ENCODE assay signal across 19 mouse cellular contexts in the genomic region with DNA sequence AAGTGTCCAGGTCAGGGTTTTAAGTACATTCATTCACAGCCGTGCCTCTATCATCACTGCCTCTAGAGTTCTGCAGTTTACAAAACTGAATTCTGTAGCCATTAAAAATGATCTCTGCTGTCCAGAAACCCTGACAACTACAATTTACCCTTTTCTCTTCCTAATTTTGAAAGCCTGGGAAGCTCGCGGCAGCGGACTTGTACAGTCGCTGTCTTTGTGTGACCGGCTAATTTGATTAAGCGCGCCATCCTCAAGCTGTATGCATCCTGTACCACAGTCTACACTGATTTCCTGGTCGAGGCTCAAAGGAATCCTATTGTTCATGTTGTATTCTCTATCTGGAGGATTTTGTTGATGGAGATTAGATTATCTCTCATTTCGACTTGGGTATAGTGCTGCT.
DNase-seq lines count a peak whose midpoint lies in the region; ATAC-seq and TF ChIP-seq lines count a peak whose summit lies in the region.
"Had no signal": no experiment of that assay in that cellular context is flagged by ENCODE, and none has a peak within 500 bp of the region (broad histone marks: within the 10 kb centered on the region; RNA-seq: fewer than 3 reads in every experiment).

No protein-coding gene starts in this region.

- no peak overlapping the region for H3K4me3 ChIP-seq in hindbrain, embryonic 11.5 days (ENCODE audit: low read depth, low read length)
- H3K4me3 ChIP-seq in neural tube, embryonic 12.5 days, result no peak overlapping the region
- no peak overlapping the region for H3K4me3 ChIP-seq in forebrain, embryonic 13.5 days
- H3K4me3 ChIP-seq: forebrain, embryonic 15.5 days; heart, embryonic 12.5 days; limb, embryonic 10.5 days; stomach, embryonic 15.5 days had no signal

- H3K27ac ChIP-seq in hindbrain, embryonic 11.5 days (ENCODE audit: low read depth, low read length), result no peak overlapping the region
- no peak overlapping the region for H3K27ac ChIP-seq in neural tube, embryonic 12.5 days
- H3K27ac ChIP-seq in forebrain, embryonic 13.5 days, result no peak overlapping the region
- H3K27ac ChIP-seq: forebrain, embryonic 15.5 days; limb, embryonic 10.5 days; stomach, embryonic 15.5 days had no signal

- no peak for ATAC-seq in hindbrain, embryonic 11.5 days (ENCODE audit: low FRiP score)
- no peak for ATAC-seq in neural tube, embryonic 12.5 days (ENCODE audit: low FRiP score, low read depth)
- no peak for ATAC-seq in forebrain, embryonic 13.5 days
- ATAC-seq: forebrain, embryonic 15.5 days had no signal

- TF ChIP-seq POLR2A in brain, embryonic 14.5 days (IDR thresholded peaks at IDR 0.05; ENCODE audit: borderline replicate concordance, extremely low read depth, insufficient read depth, insufficient read length, poor library complexity, severe bottlenecking), result no peak

- H3K9me3 ChIP-seq in hindbrain, embryonic 11.5 days (ENCODE audit: control insufficient read depth, low read length), result no peaks in the 10 kb centered on the region
- H3K9me3 ChIP-seq in neural tube, embryonic 12.5 days, result no peaks in the 10 kb centered on the region
- no peaks in the 10 kb centered on the region for H3K9me3 ChIP-seq in forebrain, embryonic 13.5 days (replicated peaks)
- H3K9me3 ChIP-seq: forebrain, embryonic 15.5 days; heart, embryonic 12.5 days; limb, embryonic 10.5 days; stomach, embryonic 15.5 days had no signal

- no peaks in the 10 kb centered on the region for H3K36me3 ChIP-seq in hindbrain, embryonic 11.5 days (ENCODE audit: control insufficient read depth, insufficient read depth, low read length)
- no peaks in the 10 kb centered on the region for H3K36me3 ChIP-seq in neural tube, embryonic 12.5 days
- H3K36me3 ChIP-seq in forebrain, embryonic 13.5 days (ENCODE audit: poor library complexity, severe bottlenecking), result no peaks in the 10 kb centered on the region
- H3K36me3 ChIP-seq: forebrain, embryonic 15.5 days; heart, embryonic 12.5 days; limb, embryonic 10.5 days; stomach, embryonic 15.5 days had no signal

- 61% methylated on average over 10 of the region's 10 CpGs for WGBS in hindbrain, embryonic 11.5 days
- 42% methylated on average over 10 of the region's 10 CpGs for WGBS in neural tube, embryonic 12.5 days
- 83% methylated on average over 10 of the region's 10 CpGs for WGBS in forebrain, embryonic 13.5 days

- no peaks in the 10 kb centered on the region for H3K4me1 ChIP-seq in hindbrain, embryonic 11.5 days (replicated peaks; ENCODE audit: control insufficient read depth, insufficient read depth, low read length)
- peaks cover 5% of the 10 kb centered on the region; the same call in 1 of the 2 replicates for H3K4me1 ChIP-seq in neural tube, embryonic 12.5 days
- H3K4me1 ChIP-seq in forebrain, embryonic 13.5 days, result no peaks in the 10 kb centered on the region
- H3K4me1 ChIP-seq: forebrain, embryonic 15.5 days; stomach, embryonic 15.5 days had no signal

- no peaks in the 10 kb centered on the region for H3K27me3 ChIP-seq in hindbrain, embryonic 11.5 days (ENCODE audit: control insufficient read depth, insufficient read depth, low read length)
- H3K27me3 ChIP-seq in neural tube, embryonic 12.5 days (replicated peaks), result no peaks in the 10 kb centered on the region
- H3K27me3 ChIP-seq in forebrain, embryonic 13.5 days, result no peaks in the 10 kb centered on the region
- H3K27me3 ChIP-seq: forebrain, embryonic 15.5 days; heart, embryonic 12.5 days; stomach, embryonic 15.5 days had no signal

- H3K4me2 ChIP-seq in hindbrain, embryonic 11.5 days (replicated peaks; ENCODE audit: low read depth, low read length), result no peak overlapping the region
- peak overlapping the region; percentile 29 for H3K4me2 ChIP-seq in neural tube, embryonic 12.5 days (replicated peaks)
- H3K4me2 ChIP-seq in forebrain, embryonic 13.5 days, result no peak overlapping the region
- H3K4me2 ChIP-seq: forebrain, embryonic 15.5 days; heart, embryonic 12.5 days; liver, embryonic 11.5 days; stomach, embryonic 15.5 days had no signal

- TF ChIP-seq CTCF in brain, embryonic 14.5 days (IDR thresholded peaks at IDR 0.05; ENCODE audit: borderline replicate concordance, extremely low read depth, insufficient read depth, insufficient read length), result no peak

- no peak overlapping the region for H3K9ac ChIP-seq in hindbrain, embryonic 11.5 days (ENCODE audit: low read depth, low read length)
- H3K9ac ChIP-seq in neural tube, embryonic 12.5 days, result no peak overlapping the region
- no peak overlapping the region for H3K9ac ChIP-seq in forebrain, embryonic 13.5 days
- H3K9ac ChIP-seq: forebrain, embryonic 15.5 days; heart, embryonic 12.5 days; stomach, embryonic 15.5 days had no signal

- peak; percentile 36 for DNase-seq in brain, embryonic 14.5 days (ENCODE audit: low read depth)
- DNase-seq in embryo, embryonic 10 days (ENCODE audit: low spot score), result peak; percentile 40
- peak; percentile 30 for DNase-seq in hindbrain, embryonic 11.5 days (ENCODE audit: low spot score)
- no peak for DNase-seq in cerebellum, adult 11-12 months
- no peak for DNase-seq in adrenal gland, adult 18-20 months (ENCODE audit: low spot score in 2 of 2)
- DNase-seq: cerebellum, postnatal 36 days; heart, postnatal 36 days; kidney, adult 18-20 months; kidney, postnatal 10 days; lung, adult 2 months; lung, postnatal 4 days; right cerebral cortex, adult 18-20 months had no signal

Comparison
In these comparisons a context has a peak if more than half of its experiments do, and no peak if none do; other contexts are left out.
1. DNase-seq: peak in brain, embryonic 14.5 days (single experiment), embryo, embryonic 10 days (single experiment) and hindbrain, embryonic 11.5 days (single experiment); none in cerebellum, adult 11-12 months (single experiment) and adrenal gland, adult 18-20 months (0 of 2).